Mouse (Mus musculus): Measurements from ENCODE around the gene Klhdc2.

DNA sequence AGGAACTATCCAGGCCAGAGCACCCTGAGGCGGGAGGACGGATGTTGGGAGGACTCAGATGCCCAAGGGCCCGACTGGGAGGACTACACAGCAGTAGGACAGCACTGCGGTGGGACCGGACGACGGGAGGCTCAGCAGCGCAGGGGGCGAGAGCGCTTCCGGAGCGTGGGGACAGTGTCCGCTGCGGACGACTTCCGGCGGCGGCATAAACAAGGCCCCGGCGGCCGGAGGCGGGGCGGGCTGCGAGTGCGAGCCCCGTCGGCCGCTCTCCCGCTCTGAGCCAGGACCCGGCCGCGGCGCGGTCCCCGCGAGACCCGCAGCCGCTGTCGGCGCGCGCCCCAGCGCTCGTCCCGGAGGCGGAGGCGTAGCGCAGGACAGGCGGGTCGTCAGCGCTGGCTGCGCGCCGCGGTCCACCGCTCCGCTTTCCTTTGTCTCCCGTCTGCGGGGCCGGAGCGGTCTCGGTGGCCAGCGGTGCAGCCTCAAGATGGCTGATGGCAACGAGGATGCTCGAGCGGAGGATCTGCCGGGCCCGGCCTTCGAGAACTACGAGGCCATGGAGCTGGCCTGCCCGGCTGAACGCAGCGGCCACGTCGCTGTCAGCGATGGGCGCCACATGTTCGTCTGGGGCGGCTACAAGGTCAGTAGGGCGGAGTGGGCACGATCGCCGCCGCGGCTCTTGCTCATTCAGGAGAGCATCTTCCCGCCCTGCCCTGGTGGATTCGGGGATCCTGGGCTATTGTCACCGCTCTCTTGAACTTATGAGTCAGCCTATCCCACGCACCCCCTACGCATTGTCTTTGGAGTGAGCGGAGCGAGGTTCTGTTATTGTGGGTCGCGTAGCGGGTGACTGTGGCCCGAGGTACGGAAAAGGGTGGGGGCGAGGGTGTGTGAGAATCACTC is at the start of gene Klhdc2:
- peak; percentile 76; the same call in 1 of the 2 replicates for TF ChIP-seq POLR2A (IDR thresholded peaks at IDR 0.05; ENCODE audit: borderline replicate concordance, control insufficient read depth, low read depth, low read length)
- TF ChIP-seq CTCF (IDR thresholded peaks at IDR 0.05; ENCODE audit: control insufficient read depth, insufficient read depth, low read length): peak; percentile 10; the same call in 1 of the 2 replicates
